Mouse (Mus musculus) cerebellum, postnatal 14 days (tissue): ENCODE measurements around the gene Krtap5-2.
A peak's percentile ranks its signal among the peaks of the same experiment; 100 is the strongest.
"Not testable (repeated sequence)": the region's sequence is repeated elsewhere in the genome, so short reads cannot be mapped to it uniquely, and the experiment has no call there.

Source experiments
- DNase-seq, 2 experiments: peaks; one replicate each; pipeline ENCODE4 v3.0.0; 2021; ENCODE audit warnings: mixed read lengths in 2 of 2

Gene Krtap5-2

GRCm38 (mm10) chr7:142135934-142136333 is 39.9 kb downstream of the Krtap5-2 start, which contains the start of gene Gm39115:
TSS of gene Gm39115 (minus strand) at chr7:142136034.
- not testable (repeated sequence) for DNase-seq

DNA sequence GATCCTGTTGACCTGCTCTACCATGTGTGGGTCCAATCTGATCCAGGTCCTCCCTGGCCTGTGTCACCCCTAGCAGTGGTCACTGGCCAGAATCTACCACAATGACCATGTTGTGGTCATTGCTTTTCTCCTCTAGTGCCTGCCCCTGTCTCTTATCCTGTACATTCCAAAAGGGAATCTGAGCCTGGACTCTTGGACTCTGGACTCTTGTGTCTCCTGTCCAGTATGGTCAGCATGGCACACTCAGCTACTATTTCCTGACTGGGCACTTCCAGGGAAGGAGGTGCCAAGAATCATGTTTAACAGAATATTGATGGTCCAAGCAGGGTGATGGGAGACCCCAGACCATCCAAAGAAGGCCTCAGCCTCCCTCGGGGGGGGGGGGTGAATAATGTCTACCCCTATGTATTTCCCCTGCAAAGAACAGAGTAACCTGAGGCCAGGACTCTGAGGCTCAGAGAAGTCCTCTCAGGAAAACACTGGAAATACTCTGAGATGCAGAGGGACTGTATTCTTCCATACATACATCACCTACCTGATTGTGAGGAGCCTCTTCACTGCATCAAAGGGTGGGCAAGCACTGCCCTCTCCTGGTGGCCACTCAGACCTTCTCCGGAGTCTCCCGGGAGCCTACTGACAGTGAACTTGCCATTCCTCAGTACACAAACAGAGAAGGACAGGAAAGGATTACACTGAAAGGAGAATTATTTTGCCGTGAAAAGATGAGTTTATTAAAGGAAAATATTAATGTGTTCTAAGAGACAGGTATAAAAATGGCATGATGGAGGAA is 41.4 kb downstream of the Krtap5-2 start:
- peak; percentile 52 to 65 for DNase-seq

DNA sequence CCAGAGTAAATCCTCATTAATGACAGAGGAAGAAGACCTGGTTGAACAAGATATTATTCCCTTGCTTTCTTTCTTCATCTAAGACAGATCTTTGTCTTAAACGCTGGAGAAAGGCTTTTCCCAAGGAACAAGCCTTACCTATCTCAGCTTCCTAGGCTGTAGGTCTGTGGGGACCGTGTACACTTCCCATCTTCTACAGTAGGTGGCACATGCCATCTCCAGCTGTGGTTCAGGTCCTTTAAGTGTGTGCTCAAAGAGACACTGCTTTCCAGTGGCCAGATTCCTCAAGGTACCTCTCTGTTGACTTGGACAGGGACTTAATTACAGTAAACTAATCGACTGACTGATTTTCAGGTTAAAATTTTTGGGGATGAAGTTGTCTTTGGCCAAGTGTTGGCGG is 47.0 kb downstream of the Krtap5-2 start:
- DNase-seq = no peak
